Mouse (Mus musculus) left cerebral cortex, postnatal 25 days (tissue): Measurements from ENCODE around the gene Atg5. TPM values are rescaled to one million over a fixed set of nuclear protein-coding genes. Genes with fewer than 3 reads are reported as not detected.

Source experiments
- microRNA-seq, 2 experiments: library from miRNA; unstranded; fragments of <30 nt; microRNA quantifications; one replicate each; pipeline ENCODE4 v1.2.0; 2022
- total RNA-seq, 2 experiments: library from RNA; stranded (reverse); gene quantifications; 2 replicates each; pipeline ENCODE4 v1.2.3; 2021

The Atg5 gene
- total RNA-seq, 2 experiments from 2014 or later = 23.1 to 23.5 TPM

Small RNA genes within 50 kb of the gene (microRNA-seq; reads per million reads assigned to microRNA genes)
- gene Mir1929 = 0 to 0.50 reads per million in 2 experiments

Other genes starting within 250 kb of the Atg5 start
- gene Crybg1, start 119.5 kb upstream of the Atg5 start, total RNA-seq = under 1 TPM; 0.48 to 0.50 TPM